Mouse (Mus musculus): Measurements from ENCODE around the gene Prorsd1. TPM values are rescaled to one million over a fixed set of nuclear protein-coding genes. Genes with fewer than 3 reads are reported as not detected.

The Prorsd1 gene
- total and polyA plus RNA-seq, 3 experiments, result 23.8 to 63.9 (median 38.4) TPM

DNA sequence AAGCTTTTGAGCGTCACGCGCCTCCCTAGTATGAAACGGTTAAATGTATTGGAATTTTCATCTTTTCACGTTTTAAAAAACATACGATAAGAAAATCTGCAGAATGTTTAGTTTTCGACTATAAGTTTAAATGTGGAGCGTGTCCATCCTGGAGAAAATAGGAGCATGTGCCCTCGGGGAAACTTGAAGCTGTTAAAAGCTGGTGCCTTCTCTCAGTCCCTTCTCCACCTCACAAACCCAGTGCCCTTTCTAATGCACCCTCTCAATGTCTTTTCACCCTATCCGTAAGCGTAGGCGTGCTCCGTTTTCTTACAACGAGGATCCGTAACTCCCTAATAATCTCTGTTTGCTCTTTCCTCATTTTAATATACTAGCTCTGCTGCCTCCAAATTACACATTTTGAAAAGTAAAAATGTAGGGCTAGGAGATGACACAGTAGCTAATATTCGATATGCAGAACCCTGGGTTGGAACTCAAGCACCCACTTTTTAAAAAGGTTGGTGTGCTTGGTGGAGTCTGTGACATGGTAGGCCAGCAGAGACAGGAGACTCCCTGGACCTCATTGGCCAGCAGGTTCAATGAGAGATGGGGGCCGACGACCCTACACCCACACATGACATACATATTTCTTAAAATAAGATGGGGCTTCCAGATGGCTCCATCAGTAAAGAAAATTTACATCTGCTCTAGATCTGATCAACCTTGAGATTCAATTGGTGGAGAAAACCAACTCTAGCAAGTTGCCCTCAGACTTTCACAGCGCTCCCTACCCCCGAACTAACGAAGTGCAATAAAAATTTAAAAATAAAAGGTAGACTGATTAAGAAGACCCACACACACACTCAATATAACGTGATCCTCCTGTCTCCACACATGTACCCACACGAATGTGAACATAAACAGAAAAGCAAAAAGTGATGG lies 33.9 kb upstream of the Prorsd1 start:
- in situ Hi-C loops (cut with MboI; ENCODE audit: low pct_ligation_motif_present, low pct_unique_long_range_greater_than_20kb, low sequenced_read_pairs) (loop anchor here (5.0 to 25.0 kb wide), 3 partner anchors 144 to 336 kb away; partner anchors contain the start of gene Rtn4), dilution Hi-C loops (cut with MboI; ENCODE audit: extremely low pct_ligation_motif_present, extremely low pct_unique_long_range_greater_than_20kb, low sequenced_read_pairs) (no loop called here)
- H3K4me1 ChIP-seq (ENCODE audit: control insufficient read depth in 1 of 2, insufficient read depth in 2 of 2), result peaks cover 4 to 45% of the 10 kb centered on the region in 2 experiments; a peak in 3 of 4 replicates
- no peaks in the 10 kb centered on the region for H3K27me3 ChIP-seq (replicated peaks)
- H3K4me3 ChIP-seq (replicated peaks in 1 of 3; ENCODE audit: low read depth in 2 of 3, low read length in 2 of 3, poor library complexity in 1 of 3), result peak overlapping the region; percentile 73 to 91 (median 81)
- peak overlapping the region; percentile 98 for H3K9ac ChIP-seq (ENCODE audit: insufficient read depth, low read depth)
- peak overlapping the region; percentile 91 for H3K27ac ChIP-seq (ENCODE audit: insufficient read depth, low read depth)
- peak overlapping the region; percentile 100 for H3K4me2 ChIP-seq (ENCODE audit: insufficient read depth, low read depth, poor library complexity, severe bottlenecking)
- H3K36me3 ChIP-seq (replicated peaks in 1 of 2; ENCODE audit: control insufficient read depth in 1 of 2, insufficient read depth in 1 of 2, low read length in 1 of 2), result peaks cover 22 to 29% of the 10 kb centered on the region in 2 experiments
- no peaks in the 10 kb centered on the region for H3K9me3 ChIP-seq (replicated peaks; ENCODE audit: low read length)
- TF ChIP-seq MYC (IDR thresholded peaks at IDR 0.05; ENCODE audit: low read depth, low read length) (peak; percentile 63; the same call in 1 of the 2 replicates), CHD2 (IDR thresholded peaks at IDR 0.05; ENCODE audit: low read length) (no peak), ELF1 (IDR thresholded peaks at IDR 0.05; ENCODE audit: low read depth, low read length) (no peak), TBP (conservative IDR thresholded peaks at IDR 0.05; ENCODE audit: low read depth, low read length) (0 out of 2 replicates have a peak, but pooled peaks have one; percentile 39), CTCF (conservative IDR thresholded peaks at IDR 0.05 in 1 of 2, IDR thresholded peaks at IDR 0.05 in 1 of 2; ENCODE audit: low read depth in 2 of 2, low read length in 2 of 2) (peak in 1 of 2 experiments; percentile 56; a peak in 2 of 4 replicates), NELFE (IDR thresholded peaks at IDR 0.05; ENCODE audit: low read depth, low read length) (peak; percentile 36; the same call in 1 of the 2 replicates), SIN3A (IDR thresholded peaks at IDR 0.05; ENCODE audit: low read length) (no peak), ZMIZ1 (IDR thresholded peaks at IDR 0.05; ENCODE audit: low read depth, low read length) (peak; percentile 59; the same call in 1 of the 2 replicates), SMC3 (IDR thresholded peaks at IDR 0.05; ENCODE audit: low read depth, low read length) (0 out of 2 replicates have a peak, but pooled peaks have one; percentile 7), MAX (IDR thresholded peaks at IDR 0.05; ENCODE audit: low read length) (peak; percentile 9; the same call in 1 of the 2 replicates), IRF4 (IDR thresholded peaks at IDR 0.05; ENCODE audit: low read depth, low read length) (no peak), MXI1 (IDR thresholded peaks at IDR 0.05; ENCODE audit: low read depth, low read length) (peak; percentile 50; the same call in 1 of the 2 replicates), JUND (conservative IDR thresholded peaks at IDR 0.05; ENCODE audit: low read depth, low read length) (no peak), HCFC1 (IDR thresholded peaks at IDR 0.05; ENCODE audit: low read depth, low read length) (no peak)
- peaks cover 34% of the 10 kb centered on the region for H3K79me2 ChIP-seq (replicated peaks; ENCODE audit: control insufficient read depth, extremely low read depth, insufficient read depth, poor library complexity, severe bottlenecking)
- DNase-seq (ENCODE audit: extremely low read depth), result peak; percentile 68

GRCm38 (mm10) chr11:29547752-29548503 lies 33.1 kb upstream of the Prorsd1 start, which contains the start of the genes Clhc1 and Rps27a:
Gene Clhc1 (plus strand): TSS chr11:29547950.
Gene Rps27a (minus strand): TSS chr11:29548109.
- dilution Hi-C loops (cut with MboI; ENCODE audit: extremely low pct_ligation_motif_present, extremely low pct_unique_long_range_greater_than_20kb, low sequenced_read_pairs) (no loop called here), in situ Hi-C loops (cut with MboI; ENCODE audit: low pct_ligation_motif_present, low pct_unique_long_range_greater_than_20kb, low sequenced_read_pairs) (loop anchor here (5.0 to 25.0 kb wide), 3 partner anchors 144 to 337 kb away; partner anchors contain the start of gene Rtn4)
- H3K9ac ChIP-seq (ENCODE audit: insufficient read depth, low read depth), result peak within 1 kb of the TSS; percentile 98
- TF ChIP-seq MAZ (IDR thresholded peaks at IDR 0.05; ENCODE audit: low read depth, low read length) (no peak; the same call in 1 of the 2 replicates), HCFC1 (IDR thresholded peaks at IDR 0.05; ENCODE audit: low read depth, low read length) (peak; percentile 91), SIN3A (IDR thresholded peaks at IDR 0.05; ENCODE audit: low read length) (peak; percentile 69; the same call in 1 of the 2 replicates), POLR2A (IDR thresholded peaks at IDR 0.05; ENCODE audit: low read depth, low read length) (peak; percentile 95), JUND (conservative IDR thresholded peaks at IDR 0.05; ENCODE audit: low read depth, low read length) (no peak; the same call in 1 of the 2 replicates), BHLHE40 (IDR thresholded peaks at IDR 0.05; ENCODE audit: low read depth, low read length) (peak; percentile 71), RCOR1 (conservative IDR thresholded peaks at IDR 0.05; ENCODE audit: low read depth, low read length) (0 out of 2 replicates have a peak, but pooled peaks have one; percentile 29), ZC3H11A (IDR thresholded peaks at IDR 0.05; ENCODE audit: low read depth, low read length) (no peak), KAT2A (IDR thresholded peaks at IDR 0.05; ENCODE audit: insufficient replicate concordance, low read length) (peak; percentile 93; the same call in 1 of the 2 replicates), NELFE (IDR thresholded peaks at IDR 0.05; ENCODE audit: low read depth, low read length) (peak; percentile 85), ZMIZ1 (IDR thresholded peaks at IDR 0.05; ENCODE audit: low read depth, low read length) (peak; percentile 94), CHD1 (IDR thresholded peaks at IDR 0.05; ENCODE audit: low read depth, low read length) (peak; percentile 12; the same call in 1 of the 2 replicates), POLR2AphosphoS2 (IDR thresholded peaks at IDR 0.05; ENCODE audit: low read depth, low read length) (peak; percentile 95), MXI1 (IDR thresholded peaks at IDR 0.05; ENCODE audit: low read depth, low read length) (0 out of 2 replicates have a peak, but pooled peaks have one; percentile 5), USF1 (IDR thresholded peaks at IDR 0.05; ENCODE audit: low read depth, low read length) (no peak; the same call in 1 of the 2 replicates), JUN (IDR thresholded peaks at IDR 0.05; ENCODE audit: insufficient read depth, low read depth, low read length) (no peak; the same call in 1 of the 2 replicates), TBP (conservative IDR thresholded peaks at IDR 0.05; ENCODE audit: low read depth, low read length) (peak; percentile 86), ELF1 (IDR thresholded peaks at IDR 0.05; ENCODE audit: low read depth, low read length) (peak; percentile 88), PAX5 (IDR thresholded peaks at IDR 0.05; ENCODE audit: low read length) (no peak), EP300 (IDR thresholded peaks at IDR 0.05; ENCODE audit: low read length) (no peak)

More at GRCm38 (mm10) chr11:29547752-29548503, 33.1 kb upstream of the Prorsd1 start, which contains the start of the genes Clhc1 and Rps27a:
- Histone ChIP-seq H3K4me2 (ENCODE audit: insufficient read depth, low read depth, poor library complexity, severe bottlenecking) (peak within 1 kb of the TSS; percentile 100), H3K4me1 (ENCODE audit: control insufficient read depth in 1 of 2, insufficient read depth in 2 of 2) (peaks cover 4 to 45% of the 10 kb centered on the region in 2 experiments; a peak in 3 of 4 replicates), H3K36me3 (replicated peaks in 1 of 2; ENCODE audit: control insufficient read depth in 1 of 2, insufficient read depth in 1 of 2, low read length in 1 of 2) (peaks cover 25 to 34% of the 10 kb centered on the region in 2 experiments), H3K4me3 (replicated peaks in 1 of 3; ENCODE audit: low read depth in 2 of 3, low read length in 2 of 3, poor library complexity in 1 of 3) (peak within 1 kb of the TSS; percentile 73 to 91 (median 81)), H3K9me3 (replicated peaks; ENCODE audit: low read length) (no peaks in the 10 kb centered on the region), H3K27ac (ENCODE audit: insufficient read depth, low read depth) (peak within 1 kb of the TSS; percentile 91), H3K27me3 (replicated peaks) (no peaks in the 10 kb centered on the region), H3K79me2 (replicated peaks; ENCODE audit: control insufficient read depth, extremely low read depth, insufficient read depth, poor library complexity, severe bottlenecking) (peaks cover 35% of the 10 kb centered on the region)
- peak; percentile 97 for DNase-seq (ENCODE audit: extremely low read depth)

Data from CH12.LX (cell line).